Mouse (Mus musculus) erythroblast, embryonic 14.5 days (primary cell): Measurements from ENCODE around the gene Tspan18. TPM values are rescaled to one million over a fixed set of nuclear protein-coding genes. Genes with fewer than 3 reads are reported as not detected.

ENCODE experiments used
- H3K27me3 ChIP-seq: 2 replicates; pipeline ENCODE4 v1.6.1; 2012; ENCODE audit warnings: inconsistent platforms; ENCODE audit not compliant: control insufficient read depth
- H3K36me3 ChIP-seq: 2 replicates; pipeline ENCODE4 v1.6.1; 2012; ENCODE audit warnings: mild to moderate bottlenecking, inconsistent platforms; ENCODE audit not compliant: control insufficient read depth
- H3K4me1 ChIP-seq: 2 replicates; pipeline ENCODE4 v1.6.1; 2012; ENCODE audit warnings: inconsistent platforms; ENCODE audit not compliant: control insufficient read depth
- H3K4me3 ChIP-seq: replicated peaks from 2 replicates; pipeline ENCODE3; 2012; ENCODE audit warnings: moderate library complexity, mild to moderate bottlenecking, inconsistent platforms
- H3K9me3 ChIP-seq: 2 replicates; pipeline ENCODE4 v1.6.1; 2012; ENCODE audit warnings: low read length, inconsistent platforms, mixed read lengths; ENCODE audit not compliant: control insufficient read depth
- GATA1 ChIP-seq: IDR thresholded peaks from 2 replicates; pipeline ENCODE4 v1.6.1; 2012; ENCODE audit warnings: low read length, inconsistent platforms, mixed read lengths
- TAL1 ChIP-seq: IDR thresholded peaks from 3 replicates; pipeline ENCODE4 v1.6.1; 2012; ENCODE audit warnings: low read length, inconsistent platforms, mixed read lengths
- polyA plus RNA-seq: library from polyadenylated mRNA; stranded (reverse); fragments of >175 nt; gene quantifications from 2 replicates; pipeline ENCODE4 v1.2.3, GENCODE M21; 2012

Tspan18 gene
- polyA plus RNA-seq, 1 experiment: 0.50 TPM

GRCm38 (mm10) chr2:93329120-93329519, 5.2 kb downstream of the Tspan18 start:
- no peak for TF ChIP-seq GATA1
- peaks cover 34% of the 10 kb centered on the region for H3K27me3 ChIP-seq
- no peaks in the 10 kb centered on the region for H3K9me3 ChIP-seq
- no peak overlapping the region for H3K4me3 ChIP-seq
- no peaks in the 10 kb centered on the region for H3K36me3 ChIP-seq
- peaks cover 10% of the 10 kb centered on the region for H3K4me1 ChIP-seq

GRCm38 (mm10) chr2:93327915-93328555, 6.3 kb downstream of the Tspan18 start:
- Histone ChIP-seq H3K4me1 (no peaks in the 10 kb centered on the region; the same call in 1 of the 2 replicates), H3K4me3 (no peak overlapping the region), H3K9me3 (no peaks in the 10 kb centered on the region), H3K36me3 (no peaks in the 10 kb centered on the region), H3K27me3 (peaks cover 23% of the 10 kb centered on the region)
- TF ChIP-seq GATA1: no peak
- no peak for TF ChIP-seq TAL1

GRCm38 (mm10) chr2:93324681-93325080, 9.6 kb downstream of the Tspan18 start:
- no peaks in the 10 kb centered on the region for H3K4me1 ChIP-seq
- H3K27me3 ChIP-seq: no peaks in the 10 kb centered on the region
- no peak overlapping the region for H3K4me3 ChIP-seq
- no peaks in the 10 kb centered on the region for H3K36me3 ChIP-seq
- H3K9me3 ChIP-seq: no peaks in the 10 kb centered on the region
- TF ChIP-seq TAL1: no peak
- TF ChIP-seq GATA1: no peak

GRCm38 (mm10) chr2:93321946-93322345, 12.4 kb downstream of the Tspan18 start:
- H3K4me1 ChIP-seq: no peaks in the 10 kb centered on the region
- H3K4me3 ChIP-seq: no peak overlapping the region
- no peaks in the 10 kb centered on the region for H3K9me3 ChIP-seq
- no peaks in the 10 kb centered on the region for H3K36me3 ChIP-seq
- no peaks in the 10 kb centered on the region for H3K27me3 ChIP-seq
- no peak for TF ChIP-seq GATA1
- no peak for TF ChIP-seq TAL1

DNA sequence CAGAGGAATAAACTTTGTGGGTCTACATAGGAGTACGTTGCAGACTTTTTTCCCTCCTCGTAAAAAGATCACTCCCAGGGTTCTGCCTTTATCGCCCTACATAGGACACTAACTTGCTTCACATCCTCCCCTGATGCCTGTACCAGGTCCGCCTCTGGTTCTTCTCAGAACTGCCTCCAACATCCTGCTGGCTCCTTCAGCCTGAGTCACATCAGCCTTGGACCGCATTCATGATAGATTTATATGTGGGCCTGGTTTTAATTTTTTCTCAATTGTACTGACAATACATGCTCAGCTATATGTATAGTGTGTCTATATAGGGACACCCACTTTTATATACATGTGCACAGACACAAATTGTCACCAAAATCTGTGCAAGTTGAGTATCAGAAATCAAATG, 14.0 kb downstream of the Tspan18 start:
- Histone ChIP-seq H3K9me3 (no peaks in the 10 kb centered on the region), H3K4me3 (no peak overlapping the region), H3K36me3 (no peaks in the 10 kb centered on the region), H3K27me3 (no peaks in the 10 kb centered on the region), H3K4me1 (no peaks in the 10 kb centered on the region)
- TF ChIP-seq GATA1: no peak
- TF ChIP-seq TAL1: no peak

- TF ChIP-seq GATA1 (no peak), TAL1 (no peak)
- no peaks in the 10 kb centered on the region for H3K27me3 ChIP-seq
- no peaks in the 10 kb centered on the region for H3K36me3 ChIP-seq
These were observed 14.7 kb downstream of the Tspan18 start for GRCm38 (mm10) chr2:93319598-93319997.

DNA sequence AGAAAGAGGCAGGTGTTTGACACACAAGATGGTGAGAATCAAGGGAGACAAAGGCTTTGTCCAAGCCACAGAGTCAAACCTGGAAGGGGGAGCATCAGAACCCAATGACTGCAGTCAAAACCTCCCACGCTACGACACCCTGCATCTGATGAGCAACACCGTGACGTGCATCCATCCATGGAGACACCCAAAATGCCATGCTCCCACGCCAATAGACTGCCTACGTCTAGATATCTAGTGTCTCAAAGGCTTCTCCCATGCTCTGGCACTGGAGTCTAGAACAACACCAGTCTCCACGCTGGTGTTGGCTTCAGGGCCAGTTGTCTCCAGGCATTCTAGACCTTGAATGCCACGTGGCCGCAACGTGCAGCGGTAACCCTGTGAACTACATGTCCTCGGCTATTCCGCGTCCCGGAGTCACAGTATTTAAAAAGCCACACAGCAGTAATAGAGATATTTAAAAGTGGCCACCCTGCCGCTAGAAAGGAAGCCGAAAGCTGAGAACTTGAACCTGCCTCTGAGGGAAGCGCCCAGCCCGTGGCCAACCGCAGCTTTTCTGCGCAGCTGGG, 15.4 kb downstream of the Tspan18 start:
- Histone ChIP-seq H3K27me3 (no peaks in the 10 kb centered on the region), H3K36me3 (no peaks in the 10 kb centered on the region), H3K4me1 (no peaks in the 10 kb centered on the region), H3K4me3 (no peak overlapping the region), H3K9me3 (no peaks in the 10 kb centered on the region)
- TF ChIP-seq TAL1 (no peak), GATA1 (no peak)

More at GRCm38 (mm10) chr2:93319598-93319997, 14.7 kb downstream of the Tspan18 start:
- Histone ChIP-seq H3K4me1 (no peaks in the 10 kb centered on the region), H3K4me3 (no peak overlapping the region), H3K9me3 (no peaks in the 10 kb centered on the region)

DNA sequence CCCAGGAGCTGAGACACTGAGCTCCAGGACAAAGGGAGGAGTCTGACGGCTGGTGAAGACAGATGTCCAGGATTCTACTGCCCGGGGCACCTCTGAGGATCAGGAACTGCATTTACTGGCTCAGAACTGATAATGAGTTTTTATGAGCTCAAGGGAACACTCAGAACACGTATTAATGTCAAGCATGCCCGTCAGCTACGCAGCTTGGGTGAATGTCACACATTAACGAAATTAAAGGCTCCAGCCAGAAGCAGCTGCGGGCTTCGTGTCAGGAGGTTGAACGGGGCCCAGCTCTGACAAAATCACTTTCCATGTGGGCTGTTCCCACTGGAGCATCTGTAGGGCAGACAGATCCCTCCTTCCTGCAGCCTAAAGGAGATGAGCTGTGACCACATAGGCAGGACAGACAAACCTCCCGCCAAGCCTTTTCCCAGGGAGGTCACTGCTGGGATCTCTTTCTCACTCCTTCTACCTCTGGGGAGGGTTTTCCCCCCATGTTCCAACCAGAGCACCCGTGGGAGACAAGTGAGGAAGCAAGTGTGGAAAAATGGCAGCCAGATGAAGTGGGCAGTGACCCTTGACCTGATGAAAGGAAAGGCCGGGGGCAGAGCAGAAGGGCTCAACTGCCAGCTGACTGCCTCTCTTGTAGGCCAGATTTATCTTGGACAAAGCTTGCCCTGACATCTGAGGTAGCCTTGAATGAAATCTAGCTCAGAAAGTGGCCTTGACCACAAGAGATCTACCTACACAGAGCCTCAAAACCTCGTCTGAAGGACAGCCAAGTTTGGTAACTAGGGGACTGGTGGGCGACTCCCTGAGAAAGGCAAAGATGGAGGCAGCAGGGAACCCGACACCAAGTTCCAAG, 20.3 kb downstream of the Tspan18 start:
- no peaks in the 10 kb centered on the region for H3K36me3 ChIP-seq
- TF ChIP-seq TAL1 (no peak), GATA1 (no peak)
- no peaks in the 10 kb centered on the region for H3K27me3 ChIP-seq
- H3K4me3 ChIP-seq: no peak overlapping the region
- H3K9me3 ChIP-seq: no peaks in the 10 kb centered on the region
- no peaks in the 10 kb centered on the region for H3K4me1 ChIP-seq

DNA sequence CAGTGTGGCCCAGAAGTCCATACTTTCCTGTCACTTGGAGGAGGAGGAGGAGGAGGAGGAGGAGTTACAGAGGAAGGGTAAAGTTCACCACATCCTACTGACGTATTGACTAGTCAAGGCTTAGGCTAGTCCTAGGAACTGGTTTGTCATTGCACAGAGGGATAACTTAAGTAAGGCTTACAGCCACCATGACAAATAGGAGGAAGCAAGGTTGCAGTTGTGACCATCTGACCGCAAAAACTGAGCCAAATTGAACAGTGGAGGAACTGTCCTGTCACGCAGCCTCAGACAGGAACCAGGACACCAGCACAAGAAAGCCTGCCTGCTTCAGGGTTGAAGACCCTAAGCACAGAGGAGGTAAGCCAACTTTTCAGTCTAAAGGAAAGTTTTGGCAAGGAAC, 21.8 kb downstream of the Tspan18 start:
- TF ChIP-seq TAL1 (no peak), GATA1 (no peak)
- H3K4me3 ChIP-seq: no peak overlapping the region
- no peaks in the 10 kb centered on the region for H3K27me3 ChIP-seq
- H3K9me3 ChIP-seq: no peaks in the 10 kb centered on the region
- H3K4me1 ChIP-seq: no peaks in the 10 kb centered on the region
- no peaks in the 10 kb centered on the region for H3K36me3 ChIP-seq
